Mouse (Mus musculus) liver, postnatal 0 days (tissue): ENCODE results near the gene Rbm39. TPM values are rescaled to one million over a fixed set of nuclear protein-coding genes. Genes with fewer than 3 reads are reported as not detected.
A peak's percentile ranks its signal among the peaks of the same experiment; 100 is the strongest.

Source experiments
- ATAC-seq: fragments of 200-750 bp; cut with Nextera tagmentation; 2 replicates; pipeline ENCODE4 v1.8.0; 2017; ENCODE audit warnings: mild to moderate bottlenecking, moderate library complexity
- DNase-seq: peaks from one replicate; pipeline ENCODE4 v3.0.0-alpha.2; 2016
- H3K27ac ChIP-seq: fragments of 300-500 bp; sonication (generic); 2 replicates; pipeline ENCODE4 v1.5.1; 2014; ENCODE audit warnings: antibody characterized with exemption, moderate library complexity, mild to moderate bottlenecking, low read depth
- H3K27me3 ChIP-seq: fragments of 300-500 bp; sonication (generic); 2 replicates; pipeline ENCODE4 v1.6.1; 2014; ENCODE audit warnings: low read length, control low read depth, mixed read lengths; ENCODE audit not compliant: insufficient read depth
- H3K36me3 ChIP-seq: fragments of 300-500 bp; sonication (generic); replicated peaks from 2 replicates; pipeline ENCODE4 v1.6.1; 2014; ENCODE audit warnings: mild to moderate bottlenecking, control low read depth, low read length, moderate library complexity, mixed read lengths; ENCODE audit not compliant: insufficient read depth
- H3K4me1 ChIP-seq: fragments of 300-500 bp; sonication (generic); 2 replicates; pipeline ENCODE4 v1.6.1; 2014; ENCODE audit warnings: antibody characterized with exemption, mild to moderate bottlenecking, control low read depth; ENCODE audit not compliant: insufficient read depth
- H3K4me2 ChIP-seq: fragments of 300-500 bp; sonication (generic); 2 replicates; pipeline ENCODE4 v1.6.1; 2014; ENCODE audit warnings: low read depth, mild to moderate bottlenecking, low read length, moderate library complexity, mixed read lengths
- H3K4me3 ChIP-seq: fragments of 300-500 bp; sonication (generic); 2 replicates; pipeline ENCODE4 v1.5.1; 2014; ENCODE audit warnings: low read depth, low read length
- H3K9ac ChIP-seq: fragments of 300-500 bp; sonication (generic); replicated peaks from 2 replicates; pipeline ENCODE4 v1.6.1; 2014; ENCODE audit warnings: mild to moderate bottlenecking, moderate library complexity
- H3K9me3 ChIP-seq: fragments of 300-500 bp; sonication (generic); 2 replicates; pipeline ENCODE4 v1.6.1; 2016; ENCODE audit warnings: mild to moderate bottlenecking, control low read depth, low read length, mixed read lengths
- CTCF ChIP-seq: sonication (generic); IDR thresholded peaks from 2 replicates; pipeline ENCODE4 v1.5.1; 2016; ENCODE audit warnings: antibody characterized with exemption, low read depth
- EP300 ChIP-seq: IDR thresholded peaks from 2 replicates; pipeline ENCODE4 v1.6.1; 2016; ENCODE audit warnings: antibody characterized with exemption, low read depth, mild to moderate bottlenecking
- WGBS: fragments of 180-500 bp; shearing (Covaris S2); extraction: QIAGEN DNeasy Blood & Tissue Kit; methylation state at CpG from one replicate; pipeline ENCODE4 v1.1.7; 2014; ENCODE audit not compliant: insufficient replicate concordance; 5-methylcytosine and 5-hydroxymethylcytosine counted together
- polyA plus RNA-seq: library from polyadenylated mRNA; unstranded; fragments of >200 nt; fragmentation: Nextera tagmentation; extraction: Ambion mirVana; gene quantifications from 2 replicates; pipeline ENCODE4 v1.2.1, GENCODE M21; 2015

Gene Rbm39
- 228 and 239 TPM in 2 replicates for polyA plus RNA-seq

GRCm38 (mm10) chr2:156180094-156180821, at the start of gene Rbm39:
Rbm39 (minus strand) TSS chr2:156180238.
- Histone ChIP-seq H3K9me3 (no peaks in the 10 kb centered on the region), H3K9ac (peak within 1 kb of the TSS; percentile 100), H3K27ac (peak within 1 kb of the TSS; percentile 99), H3K36me3 (peaks cover 30% of the 10 kb centered on the region), H3K4me1 (peaks cover 21% of the 10 kb centered on the region), H3K4me3 (peak within 1 kb of the TSS; percentile 93), H3K4me2 (peak within 1 kb of the TSS; percentile 80), H3K27me3 (no peaks in the 10 kb centered on the region)
- DNase-seq (peak; percentile 100), ATAC-seq (peak; percentile 92)
- TF ChIP-seq CTCF (peak; percentile 75), EP300 (peak; percentile 96)
- under 1% methylated on average over 44 of the region's 47 CpGs for WGBS

- Histone ChIP-seq H3K27me3 (no peaks in the 10 kb centered on the region), H3K4me1 (no peaks in the 10 kb centered on the region), H3K4me2 (no peak overlapping the region), H3K36me3 (peaks cover 14% of the 10 kb centered on the region), H3K9me3 (no peaks in the 10 kb centered on the region), H3K9ac (no peak overlapping the region), H3K4me3 (no peak overlapping the region), H3K27ac (no peak overlapping the region)
- TF ChIP-seq CTCF (no peak), EP300 (no peak)
- WGBS, result 91% methylated on average over 1 of the region's 1 CpGs
- DNase-seq (no peak), ATAC-seq (no peak)
Observed at GRCm38 (mm10) chr2:156229171-156229570, 49.1 kb upstream of the Rbm39 start.

DNA sequence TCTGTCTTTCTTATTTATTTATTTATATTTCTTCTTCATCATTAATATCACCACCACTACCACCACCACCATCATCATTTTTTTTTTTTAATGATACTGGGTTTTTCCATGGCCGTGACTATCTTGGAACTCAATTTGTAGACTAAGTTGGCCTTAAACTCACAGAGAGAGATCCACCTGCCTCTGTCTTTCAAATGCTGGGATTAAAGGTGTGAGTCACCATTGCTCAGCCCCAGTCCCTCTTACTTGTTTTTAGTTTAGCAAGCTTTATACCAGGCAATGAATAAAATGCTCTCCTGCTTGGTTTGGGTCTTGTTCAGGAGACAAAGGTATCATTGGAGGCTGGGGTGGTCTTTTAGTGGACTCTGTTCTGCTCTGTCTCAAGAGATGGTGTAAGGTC, 47.7 kb upstream of the Rbm39 start:
- no peak for DNase-seq
- H3K4me3 ChIP-seq, result no peak overlapping the region
- no peaks in the 10 kb centered on the region for H3K9me3 ChIP-seq
- ATAC-seq, result no peak
- WGBS, result 83% methylated on average over 1 of the region's 1 CpGs
- no peak overlapping the region for H3K4me2 ChIP-seq
- no peak for TF ChIP-seq CTCF
- no peak for TF ChIP-seq EP300
- no peak overlapping the region for H3K9ac ChIP-seq
- H3K27me3 ChIP-seq, result no peaks in the 10 kb centered on the region
- H3K27ac ChIP-seq, result no peak overlapping the region
- H3K36me3 ChIP-seq, result peaks cover 14% of the 10 kb centered on the region
- no peaks in the 10 kb centered on the region for H3K4me1 ChIP-seq

- H3K4me2 ChIP-seq, result no peak overlapping the region
- ATAC-seq, result no peak
- H3K9me3 ChIP-seq, result no peaks in the 10 kb centered on the region
- H3K36me3 ChIP-seq, result peaks cover 6% of the 10 kb centered on the region
- H3K27ac ChIP-seq, result no peak overlapping the region
- no peak overlapping the region for H3K9ac ChIP-seq
- whole genome bisulfite sequencing, result 51% methylated on average over 5 of the region's 5 CpGs
- no peak for DNase-seq
- H3K4me3 ChIP-seq, result no peak overlapping the region
- H3K4me1 ChIP-seq, result no peaks in the 10 kb centered on the region
- no peaks in the 10 kb centered on the region for H3K27me3 ChIP-seq
- TF ChIP-seq CTCF, result no peak
- TF ChIP-seq EP300, result no peak
Observed at GRCm38 (mm10) chr2:156224043-156224442, 44.0 kb upstream of the Rbm39 start.

DNA sequence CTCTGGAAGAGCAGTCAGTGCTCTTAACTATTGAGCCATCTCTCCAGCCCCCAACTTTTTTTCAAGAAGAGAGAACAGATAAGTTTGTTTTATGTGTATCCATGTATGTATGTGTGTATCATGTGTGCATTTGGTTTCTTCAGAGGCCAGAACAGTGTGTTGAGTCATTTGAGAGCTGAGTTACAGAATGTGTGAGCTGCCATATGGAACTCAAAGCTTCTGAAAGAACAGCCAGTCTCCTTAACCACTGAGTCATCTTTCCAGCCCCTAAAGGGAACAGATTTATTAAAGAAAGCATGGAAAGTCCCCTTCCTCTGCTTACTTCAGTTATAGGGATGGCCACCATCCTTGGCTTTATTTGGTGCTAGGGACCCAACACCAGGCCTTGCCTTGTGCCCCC, 42.1 kb upstream of the Rbm39 start:
- no peak for DNase-seq
- Histone ChIP-seq H3K4me2 (no peak overlapping the region), H3K27me3 (no peaks in the 10 kb centered on the region), H3K27ac (no peak overlapping the region), H3K36me3 (peaks cover 6% of the 10 kb centered on the region; the same call in 1 of the 2 replicates), H3K9me3 (no peaks in the 10 kb centered on the region), H3K9ac (no peak overlapping the region), H3K4me3 (no peak overlapping the region), H3K4me1 (no peaks in the 10 kb centered on the region)
- no peak for TF ChIP-seq EP300
- no peak for TF ChIP-seq CTCF
- ATAC-seq, result no peak

DNA sequence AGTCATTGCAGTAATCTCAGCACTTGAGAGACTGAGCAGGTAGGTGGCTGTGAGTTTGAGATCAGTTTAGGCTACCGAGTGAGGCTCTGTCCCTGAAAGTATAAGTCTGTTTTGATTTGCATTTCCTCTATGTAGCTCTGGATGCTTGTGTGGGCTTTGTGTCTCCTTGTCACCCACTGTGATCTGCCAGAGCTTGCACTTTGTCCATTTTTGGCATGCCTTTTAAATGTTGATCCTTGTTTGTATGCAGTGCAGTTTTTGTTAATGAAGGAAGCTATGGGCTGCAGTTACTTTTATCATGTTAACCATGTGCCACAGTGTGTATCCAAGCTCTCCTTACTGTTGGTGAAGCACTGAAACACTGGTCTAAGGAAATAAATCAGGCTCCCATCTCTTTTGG, 37.7 kb upstream of the Rbm39 start:
- Histone ChIP-seq H3K4me1 (no peaks in the 10 kb centered on the region), H3K9me3 (no peaks in the 10 kb centered on the region), H3K4me2 (no peak overlapping the region), H3K27me3 (no peaks in the 10 kb centered on the region), H3K36me3 (no peaks in the 10 kb centered on the region; the same call in 1 of the 2 replicates), H3K9ac (no peak overlapping the region), H3K27ac (no peak overlapping the region), H3K4me3 (no peak overlapping the region)
- 64% methylated on average over 1 of the region's 1 CpGs for WGBS
- ATAC-seq (no peak), DNase-seq (no peak)
- TF ChIP-seq EP300 (no peak), CTCF (no peak)
